Mouse (Mus musculus) c-Kit-positive CD71-positive TER-119-negative erythroid progenitor cells, embryonic 14.5 days (primary cell): ENCODE measurements at regions not wholly inside any gene's neighbourhood (a gene's known extent, or its start where the extent isn't known, plus 50 kb on each side); places are given as distances from the start of the nearest gene placed in this dataset.

ENCODE experiments used
- DNase-seq: peaks from one replicate; pipeline ENCODE4 v3.0.0-alpha.2; 2013; ENCODE audit warnings: low read depth

DNA sequence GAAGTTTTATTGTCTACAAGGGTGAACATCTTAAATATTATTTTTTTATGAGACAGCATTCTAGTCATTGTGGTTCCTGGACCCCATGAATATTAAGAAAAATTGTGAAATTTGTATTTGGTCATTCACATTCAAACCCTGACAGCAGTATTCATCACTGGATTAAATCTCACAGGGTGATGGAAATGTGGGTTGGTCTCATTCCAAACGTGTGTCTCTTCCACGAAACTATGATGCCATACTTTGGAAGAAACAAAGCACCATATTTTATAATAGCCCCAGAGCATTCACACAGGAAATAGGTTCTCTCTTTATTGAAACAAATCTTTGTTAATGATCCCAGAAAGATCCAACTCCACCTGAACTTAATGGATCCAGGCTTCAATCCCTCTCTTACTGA is 156.2 kb upstream of the Tgfbr2 start:
- DNase-seq, result no peak

DNA sequence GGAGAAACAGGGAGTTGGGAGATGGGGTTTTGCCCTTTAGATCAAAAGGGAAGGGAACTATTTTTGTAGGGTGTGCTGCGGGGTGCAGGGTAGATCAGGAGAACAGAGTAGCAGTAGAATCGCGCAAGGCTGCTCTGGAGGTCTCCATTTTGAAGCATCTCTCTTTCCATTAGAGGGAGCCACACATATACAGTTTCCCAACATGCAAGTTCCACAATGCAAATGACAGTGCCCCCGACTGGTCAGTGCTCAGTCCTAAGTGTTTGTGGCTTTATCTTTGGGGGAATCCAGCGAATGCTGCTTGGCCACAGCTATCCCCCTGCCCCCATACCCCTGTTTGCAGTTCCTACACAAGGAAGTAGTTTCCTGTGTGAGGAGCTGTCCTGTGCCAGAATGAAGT is 155.6 kb upstream of the Tgfbr2 start:
- no peak for DNase-seq

DNA sequence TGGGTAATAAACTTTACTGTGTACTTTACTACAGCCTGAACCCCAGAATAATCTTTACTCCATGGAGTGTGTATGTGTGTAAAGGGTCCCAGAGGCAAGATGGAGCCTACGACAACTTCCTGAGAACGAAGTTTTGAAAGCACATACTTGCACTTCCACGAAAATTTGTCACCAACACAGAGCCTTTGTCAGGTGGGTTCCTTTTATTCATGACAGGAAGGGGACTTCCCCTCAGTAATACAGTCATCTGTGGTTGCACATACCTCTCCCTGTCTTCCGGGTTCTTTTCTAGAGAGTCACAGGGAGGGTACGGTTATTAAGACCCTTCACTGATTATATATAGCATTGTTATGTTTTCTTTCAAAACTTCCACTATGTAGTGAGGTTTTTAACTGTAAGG is 154.0 kb upstream of the Tgfbr2 start:
- no peak for DNase-seq

DNA sequence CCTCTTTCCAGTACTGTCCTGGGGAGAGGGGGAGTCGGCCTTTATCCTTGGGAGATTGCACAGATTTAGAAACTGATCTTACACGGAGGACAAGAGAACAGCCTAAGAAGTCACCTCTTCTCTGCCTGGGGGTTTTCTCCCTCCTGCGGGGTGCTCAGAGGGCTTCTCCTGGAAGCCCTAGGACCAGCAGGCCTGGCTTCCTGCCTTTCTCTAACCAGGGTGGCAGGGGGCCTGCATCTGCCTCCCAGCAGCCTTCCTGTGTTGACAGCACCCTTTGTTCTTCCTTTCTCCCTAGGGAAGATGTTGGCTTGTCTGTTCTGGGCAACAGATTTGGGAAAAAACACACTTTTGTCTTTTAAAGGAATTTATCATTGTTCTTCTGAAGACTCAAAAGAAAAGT is 153.0 kb upstream of the Tgfbr2 start:
- DNase-seq, result no peak

DNA sequence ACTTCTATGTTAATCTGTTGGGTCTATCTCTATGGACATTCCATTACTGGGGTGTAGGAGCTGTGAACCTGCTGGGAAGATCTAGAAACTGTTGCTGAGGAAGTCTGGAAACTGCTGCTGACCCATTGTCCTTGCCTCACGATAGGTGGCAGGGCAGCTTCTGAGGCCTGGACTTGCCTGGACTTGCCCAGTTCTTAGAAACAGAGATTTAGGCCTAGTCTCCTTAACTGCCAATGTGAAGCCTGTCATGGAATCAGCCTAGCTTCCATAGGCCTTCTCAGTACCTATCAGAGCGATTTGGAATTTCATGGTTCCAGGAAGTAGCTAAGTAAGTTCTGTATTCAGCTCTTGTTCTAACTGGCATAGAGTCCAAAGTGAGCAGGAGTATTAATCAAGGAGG is 151.9 kb upstream of the Tgfbr2 start:
- DNase-seq, result no peak

DNA sequence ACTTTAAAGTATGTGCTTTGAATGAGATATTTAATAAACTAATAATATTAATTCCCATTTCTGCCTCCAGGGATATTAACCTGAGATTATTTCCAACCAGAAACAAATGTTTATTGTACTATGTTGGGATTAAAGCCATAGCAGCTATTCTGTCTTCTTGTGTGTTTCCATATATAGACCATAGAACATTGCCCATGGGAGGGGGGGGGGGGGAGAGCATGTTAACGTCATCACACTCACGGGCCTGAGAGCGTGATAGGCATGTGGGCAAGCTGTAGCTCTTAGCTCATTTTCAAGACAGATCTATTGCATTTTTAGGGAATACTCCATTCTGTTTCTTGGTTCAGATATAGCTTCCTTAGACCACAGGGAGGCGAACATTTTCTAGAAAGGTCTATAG is 149.8 kb upstream of the Tgfbr2 start:
- no peak for DNase-seq

DNA sequence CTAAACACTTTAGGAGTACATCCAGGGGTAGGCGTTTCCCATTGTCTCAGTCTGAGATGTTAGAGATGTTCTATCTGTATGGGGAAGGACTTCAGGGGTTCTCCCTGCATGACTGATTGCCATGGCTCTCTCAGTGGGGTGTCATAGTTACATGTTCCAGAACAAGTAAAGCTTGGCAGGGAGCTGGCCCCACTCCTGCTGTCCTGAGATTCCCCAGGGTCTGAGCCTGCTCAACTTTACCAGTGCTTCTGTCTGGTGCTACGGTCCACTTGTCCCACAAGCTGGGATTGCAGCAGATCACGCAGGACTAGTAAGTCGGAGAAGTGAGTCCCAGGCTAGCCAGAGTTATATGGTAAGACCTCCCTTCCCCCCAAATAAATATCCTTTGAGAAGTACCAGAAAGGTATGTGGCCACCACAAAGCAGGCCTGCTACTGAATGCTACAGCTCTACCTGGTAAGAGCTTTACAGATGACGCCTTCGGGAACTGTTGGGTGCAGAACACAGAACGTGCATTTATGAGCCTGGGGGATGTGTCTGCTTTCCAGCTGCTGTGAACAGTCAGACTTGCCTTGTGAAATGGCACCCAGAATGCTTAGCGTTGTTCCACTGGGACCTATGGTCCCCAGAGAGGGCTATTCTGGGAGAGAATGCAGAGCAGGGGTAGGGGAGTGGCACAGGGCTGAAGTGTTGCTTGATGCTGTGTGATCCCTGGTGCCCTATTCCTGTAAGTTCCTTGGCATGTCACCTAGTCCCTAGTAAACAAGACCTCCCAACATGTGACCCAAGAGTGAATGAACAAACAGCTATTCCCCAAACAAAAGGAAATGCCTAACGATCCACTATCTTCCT is 148.9 kb upstream of the Tgfbr2 start:
- DNase-seq, result no peak

DNA sequence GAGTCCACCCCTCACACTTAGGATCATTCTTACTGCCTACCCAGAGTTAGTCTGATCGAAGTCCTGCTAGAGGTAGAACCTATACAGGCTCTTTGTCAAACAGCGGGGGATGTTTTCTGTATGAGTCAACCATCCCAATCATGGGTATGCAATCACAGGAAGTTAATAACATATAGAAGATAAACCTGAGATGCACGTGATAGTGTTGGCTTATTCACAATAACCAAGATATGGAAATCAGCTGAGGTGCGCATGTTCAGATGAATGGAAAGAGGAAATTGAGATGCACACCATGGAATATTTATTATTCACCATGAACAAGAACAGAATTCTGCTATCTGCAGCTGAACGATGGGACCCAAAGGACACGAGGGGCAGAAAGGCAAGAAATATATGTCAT is 146.7 kb upstream of the Tgfbr2 start:
- no peak for DNase-seq

DNA sequence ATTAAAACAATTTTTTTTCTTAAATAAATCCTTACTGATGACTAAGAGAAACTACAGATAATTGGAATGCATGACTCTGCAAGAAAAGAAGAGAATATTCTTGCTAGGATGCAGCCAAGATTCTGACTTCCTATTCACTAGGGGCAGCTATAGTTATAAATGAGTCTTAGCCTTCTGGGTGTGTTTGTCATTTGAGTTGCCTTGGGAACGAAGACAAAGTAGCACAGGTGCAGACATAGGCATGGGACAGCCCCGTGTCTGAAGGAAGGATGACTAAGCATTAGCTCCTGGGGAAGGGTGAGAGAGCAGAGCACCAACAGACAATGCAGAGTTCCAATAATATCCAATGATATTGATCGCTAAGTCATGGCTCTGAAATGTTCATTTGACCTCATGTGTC is 144.3 kb upstream of the Tgfbr2 start:
- no peak for DNase-seq

DNA sequence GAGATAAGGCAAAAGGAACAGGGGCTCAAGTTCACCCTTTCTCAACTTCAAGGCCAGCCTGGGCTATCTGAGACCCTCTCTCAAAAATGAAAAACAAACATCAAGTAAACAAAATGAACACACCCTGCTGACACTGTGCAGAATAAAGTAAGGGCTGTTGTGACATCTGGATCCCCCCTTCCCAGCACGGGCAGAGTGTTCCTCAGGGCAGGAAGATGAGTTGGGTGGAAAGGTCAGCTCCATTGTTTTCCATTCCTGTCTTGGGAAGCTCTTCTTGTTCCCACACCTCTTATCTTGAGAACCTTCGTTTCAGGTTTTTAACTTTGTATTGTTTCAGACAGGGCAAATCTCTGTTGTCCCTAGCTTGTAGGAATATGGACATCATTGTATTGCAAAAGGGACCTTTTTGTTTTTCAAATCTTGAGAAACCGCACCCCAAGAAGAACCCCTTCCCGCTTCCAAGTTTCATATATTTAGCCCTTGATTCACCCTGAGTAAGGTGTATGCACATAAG is 141.5 kb upstream of the Tgfbr2 start:
- no peak for DNase-seq

DNA sequence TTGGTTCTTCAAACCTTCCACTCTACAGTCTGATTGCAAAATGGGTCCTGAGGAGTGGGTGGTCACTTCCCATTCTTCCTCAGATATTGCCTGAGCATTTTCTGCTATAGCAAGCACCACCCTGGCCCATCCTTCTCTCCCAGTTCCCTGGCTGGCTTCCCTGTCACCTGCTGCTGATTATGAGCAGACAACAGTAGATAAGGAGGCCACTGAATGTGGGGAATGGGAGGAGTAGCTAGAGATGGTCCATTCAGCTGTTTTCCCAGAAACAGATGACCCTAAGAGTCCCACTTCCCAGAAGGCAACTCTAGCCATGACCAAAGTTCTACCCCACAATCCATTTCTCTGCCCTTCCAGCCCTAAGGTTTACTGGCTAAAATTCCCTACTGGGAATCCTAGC is 139.6 kb upstream of the Tgfbr2 start:
- DNase-seq, result no peak

DNA sequence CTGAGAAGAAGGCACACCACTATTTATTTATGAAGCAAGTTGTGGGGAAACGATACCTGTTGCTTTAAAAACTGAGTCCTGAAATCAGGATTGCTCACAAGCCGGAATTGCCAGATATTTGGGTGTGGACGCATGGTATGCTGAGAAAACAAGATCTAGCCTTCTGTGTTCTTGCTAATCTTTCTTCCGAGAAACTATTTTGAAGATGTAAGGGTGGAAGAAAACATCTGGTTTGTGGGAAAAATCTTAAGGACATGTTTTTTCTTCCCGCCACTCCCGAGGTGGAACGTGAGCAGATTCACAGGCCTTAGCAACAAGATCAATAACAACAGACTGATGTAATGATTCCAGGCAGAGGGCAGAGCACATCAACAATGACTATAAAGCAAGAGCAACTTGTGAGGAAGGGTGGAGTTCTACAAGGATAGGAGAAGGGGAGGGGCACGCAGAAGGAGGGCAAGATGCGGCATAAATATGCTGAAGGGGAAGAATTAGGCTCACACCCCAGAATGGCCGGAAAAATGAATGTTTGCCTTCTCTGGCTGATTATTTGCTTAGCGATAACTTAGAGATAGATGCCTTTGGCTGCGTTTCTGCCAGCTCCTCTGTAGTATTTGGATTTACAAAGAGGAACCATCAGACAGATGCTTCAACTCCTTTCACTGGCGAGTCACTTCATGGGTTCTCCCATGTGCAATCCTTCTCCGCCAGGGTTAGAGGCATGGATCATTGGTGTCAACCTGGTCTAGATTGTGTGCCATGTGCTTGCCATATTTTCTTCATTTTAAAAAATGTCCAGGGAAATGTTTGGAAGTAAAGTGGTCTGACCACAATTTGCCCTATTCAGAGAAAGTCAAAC is 139.0 kb upstream of the Tgfbr2 start:
- no peak for DNase-seq

DNA sequence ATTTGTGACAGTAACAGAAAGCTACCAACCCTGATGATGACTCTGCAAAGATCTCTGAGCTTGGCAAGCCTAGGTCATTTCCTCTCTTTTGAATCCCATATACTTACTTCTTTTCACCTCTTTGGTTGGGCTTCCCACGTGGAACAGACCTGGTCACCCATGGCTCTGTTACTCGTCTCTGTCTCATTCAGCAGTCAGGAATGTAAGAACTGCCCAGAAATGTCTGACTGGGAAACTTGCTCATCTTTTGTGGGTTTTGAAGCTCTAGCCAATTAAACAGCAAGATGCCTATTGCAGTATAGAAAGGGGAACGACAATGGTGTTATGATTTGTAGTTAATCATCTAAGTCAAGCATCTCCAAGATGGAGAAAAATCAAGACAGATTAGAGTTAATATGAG is 136.2 kb upstream of the Tgfbr2 start:
- DNase-seq, result no peak

DNA sequence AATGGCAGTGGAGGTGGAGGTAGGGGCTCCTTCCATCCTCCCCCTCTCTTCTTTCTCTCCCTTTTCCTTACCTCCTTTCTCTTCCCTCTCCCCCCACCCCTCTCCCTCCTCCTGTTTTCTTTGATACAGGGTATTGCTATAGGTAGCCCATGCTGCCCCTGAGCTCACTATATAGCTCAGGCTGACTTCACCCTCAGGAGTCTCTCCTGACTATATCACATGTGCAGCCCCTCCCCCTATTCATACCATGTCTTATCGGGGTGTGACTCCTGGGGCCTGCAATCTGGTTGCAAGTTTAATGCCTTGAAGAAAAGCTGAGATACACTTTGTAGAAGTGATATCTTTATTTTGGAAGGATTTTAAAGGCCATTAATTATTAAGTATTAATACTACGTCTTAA is 126.4 kb upstream of the Tgfbr2 start:
- no peak for DNase-seq

DNA sequence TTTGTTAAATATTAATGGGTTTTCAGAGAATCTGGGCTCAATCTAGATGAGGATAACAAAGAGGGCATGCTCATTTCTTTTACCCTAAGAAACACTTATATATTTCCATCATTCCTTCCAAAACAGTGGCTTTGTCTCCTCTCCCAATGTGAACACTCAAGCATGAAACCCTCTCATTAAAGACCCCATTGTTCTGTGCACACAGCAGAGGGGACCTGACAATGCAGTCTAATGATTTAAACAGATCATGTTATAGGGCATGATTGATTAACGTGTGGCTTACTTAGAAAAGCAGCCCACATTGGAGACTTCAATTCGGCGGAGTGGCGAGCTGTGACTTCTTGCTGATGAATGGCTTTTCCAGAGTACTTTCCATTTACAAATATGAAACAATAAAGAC is 123.6 kb upstream of the Tgfbr2 start:
- no peak for DNase-seq

DNA sequence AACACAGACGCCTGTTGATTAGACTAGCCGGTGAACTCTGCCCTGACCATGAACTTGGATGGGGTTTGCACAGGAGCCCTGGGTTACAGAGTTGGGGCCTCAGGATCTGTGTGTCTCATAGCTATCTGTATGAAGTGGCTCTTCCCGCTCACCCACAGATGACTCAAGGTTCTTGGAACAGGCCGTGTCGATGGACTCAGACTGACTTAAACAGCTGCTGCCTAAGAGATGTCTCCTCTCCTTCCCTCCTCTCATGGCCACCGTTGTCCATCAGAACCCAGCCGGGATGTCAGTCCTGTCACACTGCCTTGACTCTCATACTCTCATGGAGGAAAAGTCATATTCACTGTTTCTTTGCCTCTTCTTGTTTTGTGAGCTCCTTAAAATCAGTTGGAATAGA is 121.2 kb upstream of the Tgfbr2 start:
- no peak for DNase-seq

DNA sequence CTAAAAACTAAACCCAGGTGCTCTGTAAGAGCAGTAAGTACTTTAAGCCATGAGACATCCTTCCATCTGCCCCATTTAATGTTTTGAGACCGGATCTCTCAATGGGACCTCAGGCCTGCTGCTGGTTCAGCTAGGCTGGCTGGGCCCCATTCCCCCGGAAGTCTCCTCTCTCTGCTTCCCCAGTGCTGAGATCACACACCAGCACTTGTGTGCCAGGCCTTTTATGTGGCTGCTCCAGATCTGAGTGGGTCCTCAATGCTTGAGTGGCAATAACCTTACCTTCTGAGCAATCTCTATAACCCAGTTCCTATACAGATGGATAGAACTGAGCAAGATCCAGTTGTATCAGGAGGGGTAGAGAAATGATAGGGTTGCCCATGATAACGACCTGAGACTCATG is 118.9 kb upstream of the Tgfbr2 start:
- DNase-seq, result no peak

DNA sequence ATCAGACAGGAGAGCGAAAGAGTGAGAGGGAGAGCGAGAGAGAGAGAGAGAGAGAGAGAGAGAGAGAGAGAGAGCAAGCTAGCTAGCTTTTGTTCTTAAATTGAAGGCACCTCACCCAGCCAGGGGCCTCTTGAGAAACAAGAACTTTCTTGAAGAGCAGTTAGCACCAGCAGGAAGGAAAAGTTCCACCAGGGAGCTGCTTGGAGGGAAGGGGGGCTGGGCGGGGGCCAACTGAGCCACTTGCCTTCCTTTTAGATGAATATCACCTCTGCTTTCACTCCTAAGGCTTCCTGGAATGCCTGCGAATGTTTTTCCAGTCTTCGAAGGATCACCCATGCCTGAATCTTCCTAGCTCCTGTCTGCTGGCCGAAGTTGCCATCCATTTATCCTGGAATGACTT is 118.0 kb upstream of the Tgfbr2 start:
- DNase-seq, result no peak

DNA sequence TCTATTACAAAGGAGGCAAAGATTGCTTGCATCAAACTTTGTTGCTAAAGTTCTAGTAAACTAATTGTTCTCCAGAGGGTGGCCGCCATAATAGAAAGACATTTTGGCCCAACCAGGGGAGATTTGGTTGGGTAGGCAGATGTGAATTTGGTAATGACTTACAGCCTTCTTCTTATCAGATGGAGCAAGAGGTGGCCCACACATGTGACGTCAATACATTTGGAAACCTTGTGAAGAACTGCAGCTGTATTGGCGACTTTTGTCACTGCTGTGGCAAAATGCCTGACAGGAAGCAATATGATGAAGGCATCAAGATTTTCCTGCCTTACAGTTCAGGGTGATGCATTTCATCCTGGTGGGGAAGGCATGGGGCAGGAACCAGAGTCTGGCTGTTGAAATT is 116.5 kb upstream of the Tgfbr2 start:
- no peak for DNase-seq

DNA sequence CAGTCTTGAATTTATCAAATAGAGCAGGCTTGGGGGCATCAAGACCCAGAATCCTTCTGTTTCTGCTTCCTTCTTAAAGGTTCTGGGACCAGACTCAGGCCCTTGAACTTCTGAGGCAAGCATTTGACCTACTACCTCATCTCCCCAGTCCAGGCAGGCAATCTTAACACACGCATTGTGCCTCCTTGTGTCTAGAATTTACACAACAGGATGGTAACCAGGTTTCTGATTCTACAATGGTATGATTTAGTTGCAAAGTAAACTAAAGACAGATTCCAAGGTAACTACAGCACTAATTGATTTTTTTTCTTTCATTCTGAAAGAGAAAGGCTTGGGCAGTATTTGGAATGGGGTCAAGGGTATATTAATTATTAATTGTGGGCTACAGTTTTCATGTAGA is 115.7 kb upstream of the Tgfbr2 start:
- DNase-seq, result no peak

DNA sequence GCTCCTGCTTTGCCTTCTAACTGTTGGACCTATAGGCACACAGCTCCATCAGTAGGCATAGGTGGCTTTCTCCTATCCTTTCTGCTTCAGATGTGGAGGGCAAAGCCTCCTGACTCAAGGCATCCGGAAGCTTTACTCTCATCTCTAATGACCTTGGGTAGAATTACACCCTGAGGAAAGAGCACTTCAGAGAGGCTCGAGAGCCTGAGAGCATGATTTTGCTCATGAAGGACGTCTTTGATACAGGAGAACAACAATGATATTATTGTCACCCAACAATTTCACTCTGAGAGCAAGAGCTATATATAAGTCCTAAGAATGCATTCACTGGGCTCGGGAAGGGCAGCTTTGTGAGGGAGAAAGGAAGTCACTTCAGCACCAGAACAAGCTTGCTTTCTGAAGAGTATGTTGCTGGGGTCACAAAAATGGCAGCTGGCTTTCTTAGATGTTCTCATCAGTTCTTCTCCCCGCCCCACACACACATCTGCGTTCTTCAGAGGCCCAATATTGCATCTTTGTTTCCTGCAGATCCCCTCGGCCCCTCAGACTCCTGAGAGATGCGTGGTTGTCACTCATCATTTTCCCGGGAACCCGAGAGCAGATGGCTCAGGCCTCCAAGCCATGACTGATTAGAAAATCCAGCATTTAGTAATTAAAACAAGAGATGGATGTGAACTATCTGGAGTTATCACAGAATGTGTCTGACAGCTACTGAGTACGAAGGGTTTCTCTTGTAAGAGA is 110.7 kb upstream of the Tgfbr2 start:
- DNase-seq, result no peak

DNA sequence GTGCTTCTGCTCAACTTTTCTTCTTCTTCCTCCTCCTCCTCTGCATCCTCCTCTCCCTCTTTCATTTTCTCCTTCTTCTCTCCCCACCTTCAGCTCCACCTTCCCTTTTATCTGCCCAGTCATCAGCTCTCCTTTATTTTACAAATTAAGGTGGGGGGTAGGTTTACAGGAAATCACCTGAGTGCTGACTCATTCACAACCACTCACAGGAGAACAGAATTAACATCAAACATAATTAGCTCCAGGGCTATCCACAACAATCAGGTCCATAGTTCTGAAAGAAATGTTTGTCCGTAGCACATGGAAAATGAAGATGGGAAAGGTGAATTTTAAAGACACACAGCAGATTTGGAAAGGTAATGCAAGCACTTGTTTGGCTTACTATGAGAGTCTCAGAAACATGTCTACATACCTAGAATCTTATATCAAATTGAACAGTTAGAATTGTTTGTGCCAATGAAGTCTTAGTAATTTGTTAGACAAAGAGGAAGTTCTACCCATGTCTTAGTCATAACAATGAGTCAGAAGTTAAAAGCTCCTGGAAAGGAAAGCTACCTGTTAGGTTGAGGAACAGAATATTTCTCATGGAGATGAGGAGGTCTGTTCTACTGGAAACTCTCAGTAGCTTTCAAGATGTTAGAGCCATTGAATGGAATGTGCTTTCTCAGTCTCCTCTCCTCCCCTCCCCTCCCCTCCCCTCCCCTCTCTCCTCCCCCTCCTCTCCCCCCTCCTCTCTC is 108.8 kb upstream of the Tgfbr2 start:
- DNase-seq, result no peak
